Mouse (Mus musculus) limb, embryonic 12.5 days (tissue): ENCODE measurements around the gene Ccdc38. TPM values are rescaled to one million over a fixed set of nuclear protein-coding genes. Genes with fewer than 3 reads are reported as not detected.

Experiments
- ATAC-seq: fragments of 200-750 bp; cut with Nextera tagmentation; 2 replicates; pipeline ENCODE4 v1.8.0; 2017; ENCODE audit warnings: low read depth, moderate TSS enrichment; ENCODE audit not compliant: insufficient number of reproducible peaks, insufficient read depth, low FRiP score, low TSS enrichment
- H3K27ac ChIP-seq: fragments of 300-500 bp; sonication (generic); 2 replicates; pipeline ENCODE4 v1.5.1; 2016; ENCODE audit warnings: mild to moderate bottlenecking, moderate library complexity
- H3K27me3 ChIP-seq: fragments of 300-500 bp; sonication (generic); 2 replicates; pipeline ENCODE4 v1.6.1; 2016; ENCODE audit warnings: mild to moderate bottlenecking, moderate library complexity
- H3K36me3 ChIP-seq: fragments of 300-500 bp; sonication (generic); 2 replicates; pipeline ENCODE4 v1.6.1; 2016; ENCODE audit warnings: mild to moderate bottlenecking, moderate library complexity
- H3K4me1 ChIP-seq: fragments of 300-500 bp; sonication (generic); replicated peaks from 2 replicates; pipeline ENCODE4 v1.6.1; 2016
- H3K4me2 ChIP-seq: fragments of 300-500 bp; sonication (generic); 2 replicates; pipeline ENCODE4 v1.6.1; 2016; ENCODE audit warnings: mild to moderate bottlenecking, moderate library complexity
- H3K4me3 ChIP-seq: fragments of 300-500 bp; sonication (generic); replicated peaks from 2 replicates; pipeline ENCODE4 v1.5.1; 2016; ENCODE audit warnings: mild to moderate bottlenecking
- H3K9ac ChIP-seq: fragments of 300-500 bp; sonication (generic); replicated peaks from 2 replicates; pipeline ENCODE4 v1.6.1; 2016; ENCODE audit warnings: mild to moderate bottlenecking, moderate library complexity
- H3K9me3 ChIP-seq: fragments of 300-500 bp; sonication (generic); 2 replicates; pipeline ENCODE4 v1.6.1; 2016; ENCODE audit warnings: mild to moderate bottlenecking, moderate library complexity
- WGBS: fragments of 180-500 bp; shearing (Covaris S2); methylation state at CpG from one replicate; pipeline ENCODE4 v1.1.7; 2016; 5-methylcytosine and 5-hydroxymethylcytosine counted together
- polyA plus RNA-seq: library from polyadenylated mRNA; unstranded; fragments of >200 nt; fragmentation: Nextera tagmentation; extraction: Ambion mirVana; gene quantifications from 2 replicates; pipeline ENCODE4 v1.2.1, GENCODE M21; 2016

Gene Ccdc38
- polyA plus RNA-seq, 1 experiment from 2014 or later: 0.51 TPM

DNA sequence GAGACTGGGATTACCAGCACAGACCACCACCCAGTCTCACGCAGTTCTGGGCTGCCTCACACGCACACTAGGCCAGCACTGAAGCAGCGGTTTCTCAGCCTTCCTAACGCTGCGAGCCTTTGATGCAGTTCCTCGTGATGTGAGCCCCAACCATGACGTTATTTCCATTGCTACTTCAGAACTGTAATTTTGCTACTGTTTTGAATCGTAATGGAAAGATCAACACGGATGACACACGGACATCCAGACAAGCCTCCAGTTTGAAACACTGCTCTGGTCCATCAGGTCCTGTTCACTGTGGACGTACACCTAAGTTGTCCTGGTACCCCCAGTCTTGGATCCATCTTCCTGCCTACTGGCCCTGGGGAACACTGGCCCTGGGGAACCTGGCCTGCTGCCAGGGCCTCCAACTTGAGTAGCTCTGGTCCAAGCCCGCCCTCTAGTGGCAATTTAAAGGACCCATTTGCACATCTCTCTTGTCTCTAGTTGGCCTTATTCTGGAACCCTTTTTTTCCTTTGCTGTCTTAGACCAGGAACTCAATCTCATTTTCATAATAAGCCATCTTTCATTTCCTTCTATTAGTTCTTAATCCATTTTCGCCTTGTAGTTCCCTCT lies 36.9 kb downstream of the Ccdc38 start:
- no peaks in the 10 kb centered on the region for H3K9me3 ChIP-seq
- H3K36me3 ChIP-seq: peaks cover 19% of the 10 kb centered on the region
- no peak overlapping the region for H3K27ac ChIP-seq
- WGBS: 70% methylated on average over 13 of the region's 13 CpGs
- ATAC-seq: no peak
- no peak overlapping the region for H3K9ac ChIP-seq
- no peak overlapping the region for H3K4me3 ChIP-seq
- no peaks in the 10 kb centered on the region for H3K27me3 ChIP-seq
- H3K4me2 ChIP-seq: no peak overlapping the region
- no peaks in the 10 kb centered on the region for H3K4me1 ChIP-seq

DNA sequence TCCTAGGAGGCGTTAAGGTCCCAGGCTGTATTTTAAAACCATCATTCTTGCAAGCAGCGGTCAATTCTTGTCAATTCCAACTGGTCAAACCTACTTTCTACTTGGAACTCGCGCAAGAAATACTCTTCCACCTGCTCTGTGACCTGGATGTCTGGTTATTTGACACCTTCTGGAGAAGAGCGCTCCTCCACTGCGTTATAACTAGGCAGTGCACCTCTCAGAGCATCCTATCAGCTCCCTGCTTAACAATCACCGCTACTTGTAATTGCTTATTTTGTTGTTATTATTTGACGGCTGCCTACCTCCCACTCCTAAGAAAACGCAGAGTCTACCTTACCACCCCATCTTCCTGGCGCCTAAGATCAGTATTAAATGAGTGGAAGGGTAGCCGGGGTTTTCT lies 48.4 kb downstream of the Ccdc38 start:
- 3% methylated on average over 11 of the region's 11 CpGs for WGBS
- Histone ChIP-seq H3K4me2 (peak overlapping the region; percentile 86), H3K4me1 (peaks cover 16% of the 10 kb centered on the region), H3K27me3 (no peaks in the 10 kb centered on the region), H3K4me3 (peak overlapping the region; percentile 82), H3K36me3 (peaks cover 36% of the 10 kb centered on the region), H3K9me3 (no peaks in the 10 kb centered on the region), H3K27ac (peak overlapping the region; percentile 88; the same call in 1 of the 2 replicates), H3K9ac (peak overlapping the region; percentile 82)
- no peak for ATAC-seq

DNA sequence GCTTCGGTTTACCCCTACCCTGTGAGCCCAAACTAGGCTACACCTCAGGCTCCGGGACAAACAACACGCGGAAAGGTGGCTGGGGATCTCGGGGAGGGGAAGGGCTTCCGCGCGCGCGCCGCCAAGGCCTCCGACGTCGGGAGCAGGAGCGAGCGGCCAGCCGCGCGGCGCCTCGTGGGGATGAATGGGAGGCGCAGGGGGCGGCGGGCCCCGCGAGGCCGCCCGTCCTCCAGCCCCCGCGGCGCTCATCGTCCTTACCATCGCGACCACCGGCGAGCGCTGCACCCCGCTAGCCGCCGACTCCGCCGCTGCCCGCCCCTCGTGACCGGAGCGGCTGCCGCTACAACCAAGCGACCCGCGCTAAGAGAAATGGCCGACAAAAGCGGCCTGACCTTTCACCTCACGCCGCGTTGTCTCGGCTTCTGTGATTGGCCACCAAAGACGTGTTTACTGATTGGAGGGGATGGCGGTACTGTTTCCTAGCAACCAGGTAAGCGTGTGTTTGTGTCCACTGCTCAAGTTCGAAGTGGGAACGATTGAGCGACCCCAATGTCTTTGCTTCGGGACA lies 48.9 kb downstream of the Ccdc38 start, which contains the start of gene Snrpf:
TSS of gene Snrpf (minus strand) at position 426 of the 568 bp plus-strand sequence.
- H3K27me3 ChIP-seq: no peaks in the 10 kb centered on the region
- peaks cover 16% of the 10 kb centered on the region for H3K4me1 ChIP-seq
- WGBS: under 1% methylated on average over 63 of the region's 63 CpGs
- H3K36me3 ChIP-seq: peaks cover 33% of the 10 kb centered on the region
- H3K4me3 ChIP-seq: peak within 1 kb of the TSS; percentile 82
- no peaks in the 10 kb centered on the region for H3K9me3 ChIP-seq
- ATAC-seq: peak; percentile 80
- H3K9ac ChIP-seq: peak within 1 kb of the TSS; percentile 82
- peak within 1 kb of the TSS; percentile 88 for H3K27ac ChIP-seq
- H3K4me2 ChIP-seq: peak within 1 kb of the TSS; percentile 86

DNA sequence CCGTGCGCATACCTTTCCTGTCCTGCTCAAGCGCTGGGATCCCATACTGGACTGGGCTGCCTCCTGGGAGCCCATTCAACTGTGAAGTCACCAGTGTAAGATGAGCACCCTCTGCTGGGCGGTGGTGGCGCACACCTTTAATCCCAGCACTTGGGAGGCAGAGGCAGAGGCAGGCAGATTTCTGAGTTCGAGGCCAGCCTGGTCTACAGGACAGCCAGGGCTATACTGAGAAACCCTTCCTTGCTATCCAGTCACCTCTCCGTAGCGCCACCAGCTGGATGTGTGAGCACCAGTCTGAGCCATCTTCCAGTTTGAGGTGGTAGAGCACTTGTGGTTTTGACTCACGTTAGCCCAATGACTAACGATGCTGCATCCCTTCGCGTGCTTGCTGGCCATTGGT lies 52.0 kb downstream of the Ccdc38 start:
- Histone ChIP-seq H3K27ac (no peak overlapping the region), H3K4me1 (peaks cover 16% of the 10 kb centered on the region), H3K4me2 (no peak overlapping the region), H3K9ac (no peak overlapping the region), H3K27me3 (no peaks in the 10 kb centered on the region), H3K4me3 (no peak overlapping the region), H3K9me3 (no peaks in the 10 kb centered on the region), H3K36me3 (peaks cover 4% of the 10 kb centered on the region; the same call in 1 of the 2 replicates)
- no peak for ATAC-seq
- 56% methylated on average over 12 of the region's 12 CpGs for WGBS

DNA sequence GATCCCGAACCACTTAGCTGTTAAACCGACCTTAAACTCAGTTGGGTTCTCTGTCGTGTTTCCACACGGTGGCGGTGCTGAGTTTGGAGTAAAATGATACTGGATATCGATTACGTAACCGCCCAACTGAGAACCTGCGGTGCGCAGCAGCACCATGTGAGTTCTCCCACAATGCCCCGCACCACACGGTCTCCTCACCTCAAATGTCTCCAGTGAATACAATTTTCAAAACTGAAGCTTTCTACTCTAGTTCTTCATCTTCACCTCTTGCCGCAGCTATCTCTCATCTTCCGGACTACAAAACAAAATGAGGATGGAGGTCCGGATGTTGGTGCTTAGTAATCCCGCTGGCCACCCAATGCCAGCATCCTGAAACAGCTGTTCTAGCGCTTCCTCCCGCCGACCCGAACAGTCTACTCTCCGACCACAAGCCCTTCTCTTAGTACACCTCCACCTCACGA lies 53.6 kb downstream of the Ccdc38 start:
- H3K9me3 ChIP-seq: no peaks in the 10 kb centered on the region
- peak; percentile 60; the same call in 1 of the 2 replicates for ATAC-seq
- 2% methylated on average over 22 of the region's 22 CpGs for WGBS

DNA sequence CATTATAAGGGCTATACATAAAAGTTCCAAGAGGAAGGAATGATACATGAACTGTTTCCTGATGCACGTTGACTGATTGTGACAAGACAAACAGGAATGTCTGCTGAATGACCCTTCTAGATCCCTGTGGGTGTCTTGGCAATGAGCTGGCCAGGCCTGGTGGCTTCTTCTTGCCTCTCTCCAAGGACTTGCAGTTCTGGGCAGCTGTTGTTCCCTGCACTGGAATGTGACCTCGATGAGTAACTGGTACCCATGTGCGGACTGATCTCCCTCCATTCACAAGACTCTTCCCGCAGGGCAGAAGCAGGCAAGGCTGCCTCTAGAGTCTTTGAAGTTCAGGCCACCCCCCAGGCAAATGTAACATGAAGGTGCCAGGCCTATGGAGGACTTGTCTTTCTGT lies 55.4 kb downstream of the Ccdc38 start:
- Histone ChIP-seq H3K36me3 (no peaks in the 10 kb centered on the region), H3K4me2 (no peak overlapping the region), H3K4me3 (no peak overlapping the region), H3K27me3 (no peaks in the 10 kb centered on the region; the same call in 1 of the 2 replicates), H3K9me3 (no peaks in the 10 kb centered on the region), H3K4me1 (no peaks in the 10 kb centered on the region), H3K9ac (no peak overlapping the region), H3K27ac (no peak overlapping the region)
- no peak for ATAC-seq
- 50% methylated on average over 4 of the region's 4 CpGs for WGBS

More for the DNA sequence above, 53.6 kb downstream of the Ccdc38 start:
- H3K27ac ChIP-seq: no peak overlapping the region
- H3K27me3 ChIP-seq: no peaks in the 10 kb centered on the region
- H3K9ac ChIP-seq: peak overlapping the region; percentile 48; the same call in 1 of the 2 replicates
- H3K4me1 ChIP-seq: 0 out of 2 replicates have a peak, but pooled peaks cover 3% of the 10 kb centered on the region
- peak overlapping the region; percentile 44 for H3K4me3 ChIP-seq
- no peaks in the 10 kb centered on the region for H3K36me3 ChIP-seq
- peak overlapping the region; percentile 78 for H3K4me2 ChIP-seq

DNA sequence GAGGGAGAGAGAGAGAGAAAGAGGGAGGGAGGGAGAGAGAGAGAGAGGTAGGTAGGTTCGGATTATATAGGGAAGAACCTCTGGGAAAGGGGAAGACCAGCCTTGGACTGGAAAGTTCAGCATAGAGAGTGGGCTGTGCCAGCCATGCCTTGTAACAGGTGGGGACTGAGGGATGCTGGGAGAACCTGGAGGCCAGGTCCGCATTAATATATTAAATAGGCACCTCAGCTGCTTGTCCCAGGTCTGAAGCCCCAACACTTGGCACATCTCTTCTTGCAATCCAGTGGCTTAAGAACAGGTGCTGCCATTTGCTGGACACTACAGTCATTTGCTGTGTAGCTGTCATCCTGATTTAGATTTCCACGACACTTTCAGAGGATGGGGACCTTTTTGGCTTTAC lies 56.2 kb downstream of the Ccdc38 start:
- Histone ChIP-seq H3K4me2 (no peak overlapping the region), H3K27ac (no peak overlapping the region), H3K9me3 (no peaks in the 10 kb centered on the region), H3K9ac (no peak overlapping the region), H3K4me3 (no peak overlapping the region), H3K4me1 (no peaks in the 10 kb centered on the region), H3K36me3 (no peaks in the 10 kb centered on the region), H3K27me3 (no peaks in the 10 kb centered on the region; the same call in 1 of the 2 replicates)
- no peak for ATAC-seq
- WGBS: 76% methylated on average over 3 of the region's 3 CpGs

DNA sequence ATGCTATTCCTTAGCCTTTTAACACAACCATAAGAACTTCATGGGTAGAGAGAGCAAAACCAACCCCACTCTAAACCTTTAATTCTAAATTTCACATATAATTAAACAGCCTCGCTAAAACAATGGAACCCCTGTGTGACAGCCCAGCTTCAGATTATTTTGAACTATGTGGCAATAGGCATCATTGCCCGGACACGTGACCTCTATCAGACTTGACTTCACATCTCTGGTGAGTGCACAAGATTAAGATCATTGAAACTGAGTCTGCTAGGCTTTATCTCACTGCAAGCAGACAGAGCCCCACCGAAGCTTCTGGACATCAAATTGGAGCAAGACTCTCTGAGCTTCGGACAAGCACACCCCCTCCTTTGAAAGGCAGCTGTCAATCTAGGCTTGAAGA lies 61.9 kb downstream of the Ccdc38 start:
- Histone ChIP-seq H3K4me1 (no peaks in the 10 kb centered on the region), H3K4me3 (no peak overlapping the region), H3K4me2 (no peak overlapping the region), H3K27me3 (no peaks in the 10 kb centered on the region; the same call in 1 of the 2 replicates), H3K36me3 (no peaks in the 10 kb centered on the region), H3K27ac (no peak overlapping the region), H3K9me3 (no peaks in the 10 kb centered on the region), H3K9ac (no peak overlapping the region)
- 89% methylated on average over 5 of the region's 5 CpGs for WGBS
- no peak for ATAC-seq

DNA sequence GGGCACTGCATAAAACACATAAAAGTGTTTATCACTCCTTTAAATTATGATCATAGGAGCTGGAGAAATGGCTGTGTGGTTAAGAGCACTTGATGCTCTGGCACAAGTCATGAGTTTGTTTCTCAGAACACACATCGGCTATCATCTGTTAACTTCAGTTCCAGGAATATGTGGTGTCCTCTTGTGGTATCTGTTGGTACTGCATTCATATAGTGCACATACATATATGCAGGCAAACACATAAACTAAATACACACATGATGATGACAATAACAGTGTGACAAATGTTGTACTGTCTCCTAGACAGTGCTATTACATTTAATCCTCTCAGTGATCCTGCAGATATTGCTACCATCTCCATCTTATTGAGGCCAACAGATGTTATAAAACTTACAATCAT lies 62.8 kb downstream of the Ccdc38 start:
- WGBS: 95% methylated on average over 1 of the region's 1 CpGs
- no peak overlapping the region for H3K4me2 ChIP-seq
- H3K9me3 ChIP-seq: no peaks in the 10 kb centered on the region
- no peak overlapping the region for H3K4me3 ChIP-seq
- no peak overlapping the region for H3K9ac ChIP-seq
- H3K4me1 ChIP-seq: no peaks in the 10 kb centered on the region
- no peak overlapping the region for H3K27ac ChIP-seq
- ATAC-seq: no peak
- no peaks in the 10 kb centered on the region; the same call in 1 of the 2 replicates for H3K27me3 ChIP-seq
- no peaks in the 10 kb centered on the region for H3K36me3 ChIP-seq

DNA sequence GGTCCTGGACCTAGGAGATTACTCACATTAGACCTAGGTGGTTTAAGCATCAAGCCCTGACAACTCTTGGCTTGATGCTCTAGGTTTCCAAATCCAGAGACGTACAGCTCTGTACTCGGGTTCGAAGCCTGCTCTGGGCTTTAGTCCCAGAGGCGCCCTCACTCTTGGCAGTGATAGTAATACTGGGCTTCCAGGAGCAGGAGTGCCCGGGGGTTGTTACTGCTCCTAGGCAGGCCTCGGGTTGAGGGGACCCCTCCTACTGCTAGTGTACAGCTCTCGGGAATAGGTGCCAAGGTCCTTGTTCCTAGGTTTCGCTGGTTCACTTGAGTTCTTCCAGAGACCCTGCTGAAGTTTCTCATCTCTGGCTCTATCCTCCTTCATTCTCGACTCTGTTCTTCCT lies 65.9 kb downstream of the Ccdc38 start:
- Histone ChIP-seq H3K9ac (no peak overlapping the region), H3K27me3 (no peaks in the 10 kb centered on the region), H3K27ac (no peak overlapping the region), H3K9me3 (no peaks in the 10 kb centered on the region), H3K4me2 (no peak overlapping the region), H3K36me3 (no peaks in the 10 kb centered on the region), H3K4me3 (no peak overlapping the region), H3K4me1 (no peaks in the 10 kb centered on the region)
- WGBS: 90% methylated on average over 9 of the region's 9 CpGs
- ATAC-seq: no peak

DNA sequence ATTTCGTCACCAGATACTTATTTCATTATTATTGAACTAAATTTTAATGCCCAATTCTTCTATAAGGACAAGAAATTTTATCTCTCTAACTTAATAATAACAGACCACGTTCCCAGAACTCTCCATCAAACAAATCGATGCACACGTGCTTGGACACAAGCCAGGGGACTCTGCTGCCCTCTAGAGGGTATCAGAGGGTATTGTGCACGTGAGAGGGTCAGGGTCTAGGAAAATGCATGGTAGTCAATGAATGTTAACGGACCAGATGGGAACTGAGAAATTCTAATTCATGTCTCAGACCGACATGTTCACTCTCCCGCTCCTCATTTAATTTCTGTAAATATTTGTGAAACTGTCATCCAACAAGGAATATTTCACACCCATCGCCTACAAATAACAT lies 67.6 kb downstream of the Ccdc38 start:
- no peaks in the 10 kb centered on the region for H3K9me3 ChIP-seq
- WGBS: 62% methylated on average over 9 of the region's 9 CpGs
- no peaks in the 10 kb centered on the region for H3K36me3 ChIP-seq
- no peak overlapping the region for H3K27ac ChIP-seq
- no peaks in the 10 kb centered on the region for H3K27me3 ChIP-seq
- no peak overlapping the region for H3K4me3 ChIP-seq
- H3K9ac ChIP-seq: no peak overlapping the region
- no peak overlapping the region for H3K4me2 ChIP-seq
- H3K4me1 ChIP-seq: no peaks in the 10 kb centered on the region; the same call in 1 of the 2 replicates
- no peak for ATAC-seq
